Mouse (Mus musculus) right cerebral cortex, postnatal 4 days (tissue): ENCODE results near the gene Cyp2c39.
"Not testable (repeated sequence)": the region's sequence is repeated elsewhere in the genome, so short reads cannot be mapped to it uniquely, and the experiment has no call there.

Experiments
- DNase-seq: peaks from one replicate; pipeline ENCODE4 v3.0.0-alpha.2; 2022

Gene Cyp2c39

DNA sequence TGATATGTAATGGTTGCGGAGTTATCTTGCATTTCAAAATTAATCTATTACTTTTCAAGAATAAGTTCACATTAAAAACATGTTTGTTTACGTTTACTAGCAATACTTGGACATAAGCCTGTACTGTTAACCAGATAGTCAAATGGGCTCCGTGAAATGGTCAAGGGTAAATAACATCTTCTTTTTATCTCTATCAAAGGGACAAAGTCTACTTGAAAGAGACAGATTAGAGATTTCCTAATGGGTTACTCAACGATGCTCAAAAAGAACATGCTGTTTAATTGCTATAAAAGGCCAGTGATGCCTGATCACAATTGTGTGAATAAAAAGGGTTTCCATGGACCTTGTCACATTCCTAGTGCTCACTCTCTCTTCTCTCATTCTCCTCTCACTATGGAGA lies at the start of gene Cyp2c39:
TSS of gene Cyp2c39 (plus strand) at position 329 of the 400 bp plus-strand sequence.
- no peak for DNase-seq

- no peak for DNase-seq
Measured at GRCm38 (mm10) chr19:39462941-39463340, 47.7 kb upstream of the Cyp2c39 start, which contains the start of gene Cyp2c38. Cyp2c38 (minus strand) TSS chr19:39463075.

DNA sequence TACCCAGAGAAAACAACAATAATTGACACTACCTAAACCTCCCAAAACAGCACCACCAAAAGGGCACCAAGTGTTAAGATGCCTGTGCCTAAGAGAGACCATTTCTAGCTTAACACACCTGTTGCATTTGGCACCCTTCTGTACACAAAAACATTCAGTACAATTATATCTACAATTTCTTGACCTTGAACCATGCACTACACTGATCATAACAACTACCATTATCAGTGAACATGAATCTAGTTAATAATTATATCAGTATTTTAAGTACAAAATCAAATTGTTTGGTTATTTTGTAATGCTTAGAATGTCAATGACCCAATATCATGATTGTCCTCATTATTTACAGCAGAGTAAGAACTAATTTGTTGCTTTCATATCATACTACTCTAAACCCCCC lies 46.7 kb upstream of the Cyp2c39 start:
- DNase-seq = no peak

GRCm38 (mm10) chr19:39483961-39484360 lies 26.7 kb upstream of the Cyp2c39 start:
- DNase-seq = not testable (repeated sequence)

DNA sequence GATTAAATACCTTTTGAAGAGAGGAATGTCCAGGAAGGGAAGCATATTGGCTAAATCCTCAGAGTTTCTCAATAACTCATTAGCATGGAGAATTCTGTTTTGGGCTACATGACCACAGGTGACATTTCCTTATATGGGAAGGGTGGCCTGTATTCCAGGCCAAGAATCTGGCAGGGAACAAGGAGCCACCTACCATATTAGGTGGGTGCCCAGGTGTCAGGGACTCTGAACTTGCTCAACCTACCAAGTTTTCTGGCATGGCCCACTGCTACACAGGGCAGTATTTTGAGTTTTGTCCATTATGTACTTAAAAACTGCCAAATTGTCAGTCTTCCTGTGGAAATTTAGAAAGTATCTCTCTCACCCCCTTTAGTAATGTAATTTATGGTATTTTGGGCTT lies 4.3 kb upstream of the Cyp2c39 start:
- DNase-seq = no peak

DNA sequence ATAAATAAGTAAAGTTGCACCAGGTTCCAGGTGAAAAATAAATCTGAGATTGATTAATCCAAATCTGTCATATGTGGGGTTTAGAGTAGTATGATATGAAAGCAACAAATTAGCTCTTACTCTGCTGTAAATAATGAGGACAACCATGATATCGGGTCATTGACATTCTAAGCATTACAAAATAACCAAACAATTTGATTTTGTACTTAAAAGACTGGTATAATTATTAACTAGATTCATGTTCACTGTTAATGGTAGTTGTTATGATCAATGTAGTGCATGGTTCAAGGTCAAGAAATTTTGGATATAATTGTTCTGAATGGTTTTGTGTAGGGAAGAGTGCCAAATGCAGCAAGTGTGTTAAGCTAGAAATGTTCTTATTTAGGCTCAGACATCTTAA lies 1.1 kb upstream of the Cyp2c39 start:
- DNase-seq = no peak
